In the genomic region with DNA sequence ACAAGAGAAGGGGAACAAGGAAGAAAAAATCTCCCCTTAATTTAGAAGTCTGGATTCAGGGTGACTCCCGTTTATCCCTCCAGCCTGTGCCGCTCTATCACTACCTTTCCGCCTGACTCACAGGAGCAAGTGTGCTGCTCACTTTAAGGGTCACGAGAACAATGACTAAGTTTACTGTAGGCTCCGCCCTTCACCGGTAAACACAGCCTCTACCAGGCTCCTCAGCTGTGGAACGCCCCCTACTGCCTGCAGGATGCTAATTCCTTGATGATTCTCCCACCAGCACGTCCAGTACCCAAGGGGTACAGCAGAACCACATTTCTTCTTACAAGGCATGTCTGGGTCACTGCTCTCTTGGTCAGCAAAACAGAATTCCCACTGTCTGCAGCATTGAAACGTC, we compare ENCODE assay signal across 10 mouse cellular contexts.
DNase-seq lines count a peak whose midpoint lies in the region; ATAC-seq lines count a peak whose summit lies in the region.
"Had no signal": no experiment of that assay in that cellular context is flagged by ENCODE, and none has a peak within 500 bp of the region (broad histone marks: within the 10 kb centered on the region; RNA-seq: fewer than 3 reads in every experiment).

No protein-coding gene starts in this region.

- peaks cover 31% of the 10 kb centered on the region for H3K4me1 ChIP-seq in forebrain, embryonic 10.5 days
- peaks cover 14% of the 10 kb centered on the region for H3K4me1 ChIP-seq in forebrain, embryonic 16.5 days (replicated peaks; ENCODE audit: control insufficient read depth, insufficient read depth, low read length)
- peaks cover 8% of the 10 kb centered on the region for H3K4me1 ChIP-seq in kidney, embryonic 14.5 days (ENCODE audit: control insufficient read depth, insufficient read depth, low read length)

- no peaks in the 10 kb centered on the region for H3K9me3 ChIP-seq in forebrain, embryonic 10.5 days
- no peaks in the 10 kb centered on the region for H3K9me3 ChIP-seq in forebrain, embryonic 16.5 days (ENCODE audit: control insufficient read depth, low read length)
- no peaks in the 10 kb centered on the region for H3K9me3 ChIP-seq in kidney, embryonic 14.5 days (ENCODE audit: control insufficient read depth, low read length)
- H3K9me3 ChIP-seq: G1E; lung, embryonic 15.5 days had no signal

- H3K27ac ChIP-seq in forebrain, embryonic 10.5 days, result no peak overlapping the region
- H3K27ac ChIP-seq in forebrain, embryonic 16.5 days (ENCODE audit: low read length), result no peak overlapping the region
- H3K27ac ChIP-seq in kidney, embryonic 14.5 days (ENCODE audit: low read depth, low read length), result no peak overlapping the region
- H3K27ac ChIP-seq: lung, embryonic 15.5 days had no signal

- H3K4me2 ChIP-seq in forebrain, embryonic 16.5 days (ENCODE audit: low read length), result no peak overlapping the region
- no peak overlapping the region; the same call in 1 of the 2 replicates for H3K4me2 ChIP-seq in kidney, embryonic 14.5 days (replicated peaks; ENCODE audit: low read depth, low read length)
- H3K4me2 ChIP-seq: lung, embryonic 15.5 days had no signal

- no peak overlapping the region for H3K9ac ChIP-seq in forebrain, embryonic 16.5 days (replicated peaks; ENCODE audit: low read depth, low read length)
- H3K9ac ChIP-seq in kidney, embryonic 14.5 days (ENCODE audit: low read depth, low read length), result no peak overlapping the region; the same call in 1 of the 2 replicates
- H3K9ac ChIP-seq: lung, embryonic 15.5 days had no signal

- no peaks in the 10 kb centered on the region for H3K36me3 ChIP-seq in forebrain, embryonic 10.5 days (replicated peaks)
- H3K36me3 ChIP-seq in forebrain, embryonic 16.5 days (ENCODE audit: control insufficient read depth, insufficient read depth), result no peaks in the 10 kb centered on the region
- H3K36me3 ChIP-seq in kidney, embryonic 14.5 days (ENCODE audit: control insufficient read depth, insufficient read depth, low read length), result no peaks in the 10 kb centered on the region
- H3K36me3 ChIP-seq: G1E; lung, embryonic 15.5 days had no signal

- peak; percentile 39 for DNase-seq in forebrain, embryonic 10.5 days (ENCODE audit: extremely low spot score, low spot score)
- peak; percentile 92 for DNase-seq in R1 (ENCODE audit: low read depth, low spot score)
- peak; percentile 15 for DNase-seq in gastrocnemius, postnatal 25 days
- peak; percentile 54 to 70 for DNase-seq in lung, postnatal 4 days
- DNase-seq in urinary bladder, postnatal 14 days (ENCODE audit: low spot score), result peak; percentile 73
- DNase-seq in layer of hippocampus, postnatal 25 days (ENCODE audit: extremely low spot score in 1 of 2, low spot score in 1 of 2), result no peak

- WGBS in forebrain, embryonic 10.5 days, result 9% methylated on average over 9 of the region's 9 CpGs
- WGBS in forebrain, embryonic 16.5 days, result 9% methylated on average over 9 of the region's 9 CpGs
- 8% methylated on average over 9 of the region's 9 CpGs for WGBS in kidney, embryonic 14.5 days

- peak overlapping the region; percentile 24; the same call in 1 of the 2 replicates for H3K4me3 ChIP-seq in forebrain, embryonic 10.5 days
- H3K4me3 ChIP-seq in forebrain, embryonic 16.5 days (replicated peaks; ENCODE audit: low read length), result no peak overlapping the region
- no peak overlapping the region for H3K4me3 ChIP-seq in kidney, embryonic 14.5 days (ENCODE audit: low read length)
- H3K4me3 ChIP-seq: lung, embryonic 15.5 days had no signal

- peaks cover 47% of the 10 kb centered on the region for H3K27me3 ChIP-seq in forebrain, embryonic 10.5 days (ENCODE audit: poor library complexity, severe bottlenecking)
- H3K27me3 ChIP-seq in forebrain, embryonic 16.5 days (replicated peaks; ENCODE audit: control insufficient read depth, insufficient read depth, low read length), result peaks cover 10% of the 10 kb centered on the region; the same call in 1 of the 2 replicates
- H3K27me3 ChIP-seq in kidney, embryonic 14.5 days (ENCODE audit: control insufficient read depth, insufficient read depth, low read length), result no peaks in the 10 kb centered on the region

- ATAC-seq in forebrain, embryonic 16.5 days, result no peak
- ATAC-seq in kidney, embryonic 14.5 days (ENCODE audit: low FRiP score, low TSS enrichment), result peak; percentile 76

Comparison
In these comparisons a context has a peak if more than half of its experiments do, and no peak if none do; other contexts are left out.
1. DNase-seq: peak in forebrain, embryonic 10.5 days (single experiment), R1 (single experiment), gastrocnemius, postnatal 25 days (single experiment), lung, postnatal 4 days (2 of 2) and urinary bladder, postnatal 14 days (single experiment); none in layer of hippocampus, postnatal 25 days (0 of 2).